Mouse (Mus musculus): ENCODE measurements around the gene Man1c1. TPM values are rescaled to one million over a fixed set of nuclear protein-coding genes. Genes with fewer than 3 reads are reported as not detected.

The Man1c1 gene
- polyA plus RNA-seq, 1 experiment from 2014 or later: 3.5 TPM

GRCm38 (mm10) chr4:134610616-134611015, 93.5 kb downstream of the Man1c1 start:
- H3K4me3 ChIP-seq: no peak overlapping the region
- no peak for ATAC-seq (ENCODE audit: low FRiP score, low read depth)
- 74% methylated on average over 3 of the region's 3 CpGs for WGBS

GRCm38 (mm10) chr4:134607679-134608078, 96.4 kb downstream of the Man1c1 start:
- Histone ChIP-seq H3K4me2 (replicated peaks) (no peak overlapping the region), H3K4me3 (no peak overlapping the region), H3K9me3 (peaks cover 5% of the 10 kb centered on the region; the same call in 1 of the 2 replicates), H3K9ac (no peak overlapping the region), H3K36me3 (no peaks in the 10 kb centered on the region), H3K4me1 (peaks cover 23% of the 10 kb centered on the region), H3K27me3 (no peaks in the 10 kb centered on the region), H3K27ac (no peak overlapping the region)
- WGBS: 89% methylated on average over 5 of the region's 5 CpGs
- no peak for ATAC-seq (ENCODE audit: low FRiP score, low read depth)

More at GRCm38 (mm10) chr4:134610616-134611015, 93.5 kb downstream of the Man1c1 start:
- H3K4me2 ChIP-seq (replicated peaks): no peak overlapping the region
- H3K27me3 ChIP-seq: no peaks in the 10 kb centered on the region
- peaks cover 18% of the 10 kb centered on the region for H3K4me1 ChIP-seq
- no peak overlapping the region for H3K9ac ChIP-seq
- no peak overlapping the region for H3K27ac ChIP-seq
- no peaks in the 10 kb centered on the region for H3K36me3 ChIP-seq
- peaks cover 5% of the 10 kb centered on the region; the same call in 1 of the 2 replicates for H3K9me3 ChIP-seq

- Histone ChIP-seq H3K9ac (no peak overlapping the region), H3K27ac (no peak overlapping the region; the same call in 1 of the 2 replicates), H3K36me3 (no peaks in the 10 kb centered on the region), H3K9me3 (peaks cover 5% of the 10 kb centered on the region; the same call in 1 of the 2 replicates), H3K4me3 (no peak overlapping the region), H3K4me2 (replicated peaks) (no peak overlapping the region), H3K4me1 (peaks cover 24% of the 10 kb centered on the region), H3K27me3 (no peaks in the 10 kb centered on the region)
- ATAC-seq (ENCODE audit: low FRiP score, low read depth): no peak
- WGBS: 63% methylated on average over 5 of the region's 5 CpGs
Observed at GRCm38 (mm10) chr4:134606054-134606453, 98.0 kb downstream of the Man1c1 start.

- no peak overlapping the region for H3K27ac ChIP-seq
- H3K36me3 ChIP-seq: no peaks in the 10 kb centered on the region
- no peak overlapping the region for H3K9ac ChIP-seq
- no peak for ATAC-seq (ENCODE audit: low FRiP score, low read depth)
- peaks cover 32% of the 10 kb centered on the region for H3K4me1 ChIP-seq
- H3K27me3 ChIP-seq: no peaks in the 10 kb centered on the region
- H3K4me2 ChIP-seq (replicated peaks): no peak overlapping the region
- WGBS: 34% methylated on average over 4 of the region's 4 CpGs
- no peaks in the 10 kb centered on the region for H3K9me3 ChIP-seq
- no peak overlapping the region for H3K4me3 ChIP-seq
Observed at GRCm38 (mm10) chr4:134604472-134604871, 99.6 kb downstream of the Man1c1 start.

GRCm38 (mm10) chr4:134603553-134603952, 100.5 kb downstream of the Man1c1 start:
- Histone ChIP-seq H3K9me3 (no peaks in the 10 kb centered on the region), H3K4me2 (replicated peaks) (no peak overlapping the region), H3K9ac (no peak overlapping the region), H3K27me3 (no peaks in the 10 kb centered on the region), H3K4me1 (peaks cover 32% of the 10 kb centered on the region), H3K4me3 (no peak overlapping the region), H3K27ac (no peak overlapping the region), H3K36me3 (no peaks in the 10 kb centered on the region)
- no peak for ATAC-seq (ENCODE audit: low FRiP score, low read depth)
- WGBS: 31% methylated on average over 5 of the region's 5 CpGs

GRCm38 (mm10) chr4:134602610-134603009, 101.5 kb downstream of the Man1c1 start:
- Histone ChIP-seq H3K4me3 (no peak overlapping the region), H3K27ac (no peak overlapping the region), H3K27me3 (no peaks in the 10 kb centered on the region), H3K4me2 (replicated peaks) (no peak overlapping the region), H3K36me3 (no peaks in the 10 kb centered on the region), H3K4me1 (peaks cover 32% of the 10 kb centered on the region), H3K9ac (no peak overlapping the region), H3K9me3 (no peaks in the 10 kb centered on the region)
- WGBS: 63% methylated on average over 3 of the region's 3 CpGs
- ATAC-seq (ENCODE audit: low FRiP score, low read depth): no peak

- Histone ChIP-seq H3K36me3 (no peaks in the 10 kb centered on the region), H3K9me3 (no peaks in the 10 kb centered on the region), H3K27ac (no peak overlapping the region), H3K4me1 (peaks cover 32% of the 10 kb centered on the region), H3K4me2 (replicated peaks) (no peak overlapping the region), H3K27me3 (no peaks in the 10 kb centered on the region), H3K9ac (no peak overlapping the region), H3K4me3 (no peak overlapping the region)
- ATAC-seq (ENCODE audit: low FRiP score, low read depth): no peak
- WGBS: 68% methylated on average over 7 of the region's 7 CpGs
Observed at GRCm38 (mm10) chr4:134601981-134602380, 102.1 kb downstream of the Man1c1 start.

GRCm38 (mm10) chr4:134601404-134601803, 102.7 kb downstream of the Man1c1 start:
- H3K9me3 ChIP-seq: no peaks in the 10 kb centered on the region
- no peak overlapping the region for H3K4me3 ChIP-seq
- no peaks in the 10 kb centered on the region for H3K36me3 ChIP-seq
- H3K27me3 ChIP-seq: no peaks in the 10 kb centered on the region
- no peak overlapping the region for H3K27ac ChIP-seq
- no peak overlapping the region for H3K4me2 ChIP-seq (replicated peaks)
- no peak overlapping the region for H3K9ac ChIP-seq
- H3K4me1 ChIP-seq: peaks cover 32% of the 10 kb centered on the region
- ATAC-seq (ENCODE audit: low FRiP score, low read depth): no peak
- WGBS: 46% methylated on average over 8 of the region's 8 CpGs

- peaks cover 29% of the 10 kb centered on the region for H3K4me1 ChIP-seq
- WGBS: 62% methylated on average over 7 of the region's 7 CpGs
- H3K4me3 ChIP-seq: no peak overlapping the region
- H3K27ac ChIP-seq: no peak overlapping the region
- H3K27me3 ChIP-seq: no peaks in the 10 kb centered on the region
- ATAC-seq (ENCODE audit: low FRiP score, low read depth): no peak
- H3K9me3 ChIP-seq: no peaks in the 10 kb centered on the region
- no peaks in the 10 kb centered on the region for H3K36me3 ChIP-seq
- H3K4me2 ChIP-seq (replicated peaks): no peak overlapping the region
- H3K9ac ChIP-seq: no peak overlapping the region
Observed at GRCm38 (mm10) chr4:134600777-134601176, 103.3 kb downstream of the Man1c1 start.

- Histone ChIP-seq H3K4me2 (replicated peaks) (no peak overlapping the region), H3K9ac (no peak overlapping the region), H3K4me3 (no peak overlapping the region), H3K27me3 (no peaks in the 10 kb centered on the region), H3K4me1 (peaks cover 28% of the 10 kb centered on the region), H3K9me3 (no peaks in the 10 kb centered on the region), H3K36me3 (no peaks in the 10 kb centered on the region), H3K27ac (no peak overlapping the region)
- WGBS: 89% methylated on average over 9 of the region's 9 CpGs
- no peak for ATAC-seq (ENCODE audit: low FRiP score, low read depth)
Observed at GRCm38 (mm10) chr4:134600060-134600459, 104.0 kb downstream of the Man1c1 start.

- Histone ChIP-seq H3K4me2 (replicated peaks) (no peak overlapping the region), H3K4me1 (peaks cover 27% of the 10 kb centered on the region)
- ATAC-seq (ENCODE audit: low FRiP score, low read depth): no peak
Observed at GRCm38 (mm10) chr4:134596816-134597692, 107.0 kb downstream of the Man1c1 start.

GRCm38 (mm10) chr4:134594731-134595439, 109.2 kb downstream of the Man1c1 start:
- WGBS: 89% methylated on average over 10 of the region's 10 CpGs
- Histone ChIP-seq H3K9me3 (no peaks in the 10 kb centered on the region), H3K4me1 (peaks cover 27% of the 10 kb centered on the region), H3K9ac (no peak overlapping the region), H3K27me3 (no peaks in the 10 kb centered on the region), H3K4me2 (replicated peaks) (no peak overlapping the region), H3K4me3 (no peak overlapping the region), H3K27ac (no peak overlapping the region), H3K36me3 (no peaks in the 10 kb centered on the region)
- no peak for ATAC-seq (ENCODE audit: low FRiP score, low read depth)

More at GRCm38 (mm10) chr4:134596816-134597692, 107.0 kb downstream of the Man1c1 start:
- H3K9ac ChIP-seq: no peak overlapping the region
- no peak overlapping the region for H3K4me3 ChIP-seq
- WGBS: 73% methylated on average over 10 of the region's 10 CpGs
- H3K36me3 ChIP-seq: no peaks in the 10 kb centered on the region
- no peak overlapping the region for H3K27ac ChIP-seq
- H3K9me3 ChIP-seq: no peaks in the 10 kb centered on the region
- no peaks in the 10 kb centered on the region for H3K27me3 ChIP-seq
